Mouse (Mus musculus) large intestine, adult 2 months (tissue): ENCODE measurements around the gene Lman1l. TPM values are rescaled to one million over a fixed set of nuclear protein-coding genes. Genes with fewer than 3 reads are reported as not detected.

Experiments
- DNase-seq: peaks from one replicate; pipeline ENCODE4 v3.0.0-alpha.2; 2012; ENCODE audit warnings: low read depth, low spot score
- WGBS: fragments of 180-500 bp; shearing (Covaris S2); methylation state at CpG from one replicate; pipeline ENCODE4 v1.1.7; 2018; 5-methylcytosine and 5-hydroxymethylcytosine counted together
- polyA plus RNA-seq: library from polyadenylated mRNA; depleted of rRNA; stranded (reverse); fragments of >200 nt; gene quantifications from 2 replicates; pipeline ENCODE4 v1.2.3, GENCODE M21; 2012; rRNA removed

Gene Lman1l
- polyA plus RNA-seq, 1 experiment, result 0.07 TPM

GRCm38 (mm10) chr9:57557215-57557614 lies 63.4 kb downstream of the Lman1l start:
- no peak for DNase-seq
- WGBS, result 76% methylated on average over 3 of the region's 3 CpGs

Other genes with a start within 250 kb of the Lman1l start
- 24.0 and 26.8 TPM in 2 replicates for gene Ppcdc, start 180.7 kb downstream of the Lman1l start, polyA plus RNA-seq
- 52.3 and 115 TPM in 2 replicates for gene Scamp5, start 152.7 kb downstream of the Lman1l start, polyA plus RNA-seq
- gene Rpp25, start 116.7 kb downstream of the Lman1l start, polyA plus RNA-seq, result 1.5 and 1.6 TPM in 2 replicates
- gene Cox5a, start 99.5 kb downstream of the Lman1l start, polyA plus RNA-seq, result 594 and 647 TPM in 2 replicates
- gene Fam219b, start 83.2 kb downstream of the Lman1l start, polyA plus RNA-seq, result 3.0 and 4.0 TPM in 2 replicates
- 160 and 177 TPM in 2 replicates for gene Mpi, start 68.0 kb downstream of the Lman1l start, polyA plus RNA-seq
- gene Scamp2, start 59.8 kb downstream of the Lman1l start, polyA plus RNA-seq, result 218 and 247 TPM in 2 replicates
- gene Ulk3, start 31.3 kb downstream of the Lman1l start, polyA plus RNA-seq, result 17.1 and 26.9 TPM in 2 replicates
- gene Cplx3, start 14.5 kb downstream of the Lman1l start, polyA plus RNA-seq, result not detected in 2 replicates
- gene Csk, start 32.9 kb upstream of the Lman1l start, polyA plus RNA-seq, result 73.0 and 75.0 TPM in 2 replicates
- not detected in 2 replicates for gene Cyp1a2, start 62.9 kb upstream of the Lman1l start, polyA plus RNA-seq
- 0.04 and 0.37 TPM in 2 replicates for gene Cyp1a1, start 67.2 kb upstream of the Lman1l start, polyA plus RNA-seq
- 10.1 and 11.6 TPM in 2 replicates for gene Edc3, start 87.8 kb upstream of the Lman1l start, polyA plus RNA-seq
- 84.3 and 90.5 TPM in 2 replicates for gene Clk3, start 145.1 kb upstream of the Lman1l start, polyA plus RNA-seq
- 6.5 and 10.4 TPM in 2 replicates for gene Arid3b, start 216.0 kb upstream of the Lman1l start, polyA plus RNA-seq